Mouse (Mus musculus) lung, embryonic 16.5 days (tissue): ENCODE data around the gene Trpm6. TPM values are rescaled to one million over a fixed set of nuclear protein-coding genes. Genes with fewer than 3 reads are reported as not detected.
A peak's percentile ranks its signal among the peaks of the same experiment; 100 is the strongest.

Source experiments
- ATAC-seq: fragments of 200-750 bp; cut with Nextera tagmentation; 2 replicates; pipeline ENCODE4 v1.8.0; 2017; ENCODE audit warnings: low read depth, mild to moderate bottlenecking, moderate library complexity
- H3K27ac ChIP-seq: fragments of 300-500 bp; sonication (generic); 2 replicates; pipeline ENCODE4 v1.5.1; 2014; ENCODE audit warnings: mild to moderate bottlenecking, control low read depth, low read length
- H3K27me3 ChIP-seq: fragments of 300-500 bp; sonication (generic); 2 replicates; pipeline ENCODE4 v1.6.1; 2014; ENCODE audit warnings: low read depth, low read length, mixed read lengths; ENCODE audit not compliant: control insufficient read depth, insufficient read depth
- H3K36me3 ChIP-seq: fragments of 300-500 bp; sonication (generic); 2 replicates; pipeline ENCODE4 v1.6.1; 2014; ENCODE audit warnings: low read length; ENCODE audit not compliant: control insufficient read depth, insufficient read depth
- H3K4me1 ChIP-seq: fragments of 300-500 bp; sonication (generic); replicated peaks from 2 replicates; pipeline ENCODE4 v1.6.1; 2014; ENCODE audit warnings: low read length, mixed read lengths; ENCODE audit not compliant: control insufficient read depth, insufficient read depth
- H3K4me2 ChIP-seq: fragments of 300-500 bp; sonication (generic); 2 replicates; pipeline ENCODE4 v1.6.1; 2014; ENCODE audit warnings: low read depth, low read length, control low read depth
- H3K4me3 ChIP-seq: fragments of 300-500 bp; sonication (generic); 2 replicates; pipeline ENCODE4 v1.5.1; 2014; ENCODE audit warnings: mild to moderate bottlenecking, low read length, control low read depth
- H3K9ac ChIP-seq: fragments of 300-500 bp; sonication (generic); 2 replicates; pipeline ENCODE4 v1.6.1; 2014; ENCODE audit warnings: low read length, control low read depth
- H3K9me3 ChIP-seq: fragments of 300-500 bp; sonication (generic); 2 replicates; pipeline ENCODE4 v1.6.1; 2016; ENCODE audit warnings: low read length; ENCODE audit not compliant: control insufficient read depth
- WGBS: fragments of 180-500 bp; shearing (Covaris S2); extraction: QIAGEN DNeasy Blood & Tissue Kit; methylation state at CpG from one replicate; pipeline ENCODE4 v1.1.7; 2014; 5-methylcytosine and 5-hydroxymethylcytosine counted together
- polyA plus RNA-seq: library from polyadenylated mRNA; unstranded; fragments of >200 nt; fragmentation: Nextera tagmentation; extraction: Ambion mirVana; gene quantifications from 2 replicates; pipeline ENCODE4 v1.2.1, GENCODE M21; 2015

Gene Trpm6
- polyA plus RNA-seq, 1 experiment from 2014 or later, result 2.8 TPM

DNA sequence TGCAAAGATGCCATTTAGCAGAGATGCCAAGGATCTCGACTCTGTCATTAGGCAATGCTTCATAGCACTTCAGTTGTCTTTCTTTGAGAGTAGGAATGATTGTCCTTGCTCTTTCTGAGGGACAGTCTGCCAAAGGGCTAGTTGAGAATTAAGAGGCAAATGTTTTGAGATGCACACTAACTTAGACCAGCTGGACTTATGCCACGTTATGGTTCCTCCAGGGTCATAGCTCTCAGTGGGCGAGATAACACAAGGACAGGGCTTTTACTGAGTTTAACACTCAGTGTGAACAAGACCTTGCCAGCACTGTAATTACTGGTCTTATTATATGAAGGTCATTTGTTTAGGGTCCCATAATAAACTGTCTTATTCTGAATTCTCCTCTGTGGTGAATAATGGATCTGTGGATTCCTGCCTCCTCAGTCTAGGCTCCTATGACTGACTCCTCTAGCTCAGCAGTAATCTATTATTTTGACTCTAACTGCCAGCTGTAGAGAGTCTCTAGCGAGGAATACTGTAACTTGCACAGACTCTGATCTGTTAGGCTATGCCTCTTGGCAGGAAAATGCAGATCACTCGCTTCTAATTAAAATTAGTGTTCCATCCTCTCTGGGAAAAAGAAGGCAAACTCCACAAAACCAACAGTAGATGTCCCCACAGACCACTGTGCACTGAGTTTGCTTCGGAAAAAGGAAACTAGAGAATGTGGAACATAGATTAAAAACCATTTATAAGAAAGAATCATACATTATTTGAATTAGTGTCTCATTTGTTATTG is 123.2 kb downstream of the Trpm6 start:
- Histone ChIP-seq H3K36me3 (no peaks in the 10 kb centered on the region), H3K9me3 (no peaks in the 10 kb centered on the region), H3K4me1 (no peaks in the 10 kb centered on the region), H3K27me3 (no peaks in the 10 kb centered on the region), H3K27ac (no peak overlapping the region), H3K9ac (no peak overlapping the region), H3K4me3 (no peak overlapping the region), H3K4me2 (no peak overlapping the region)
- WGBS, result 45% methylated on average over 6 of the region's 6 CpGs
- peak; percentile 12; the same call in 1 of the 2 replicates for ATAC-seq

DNA sequence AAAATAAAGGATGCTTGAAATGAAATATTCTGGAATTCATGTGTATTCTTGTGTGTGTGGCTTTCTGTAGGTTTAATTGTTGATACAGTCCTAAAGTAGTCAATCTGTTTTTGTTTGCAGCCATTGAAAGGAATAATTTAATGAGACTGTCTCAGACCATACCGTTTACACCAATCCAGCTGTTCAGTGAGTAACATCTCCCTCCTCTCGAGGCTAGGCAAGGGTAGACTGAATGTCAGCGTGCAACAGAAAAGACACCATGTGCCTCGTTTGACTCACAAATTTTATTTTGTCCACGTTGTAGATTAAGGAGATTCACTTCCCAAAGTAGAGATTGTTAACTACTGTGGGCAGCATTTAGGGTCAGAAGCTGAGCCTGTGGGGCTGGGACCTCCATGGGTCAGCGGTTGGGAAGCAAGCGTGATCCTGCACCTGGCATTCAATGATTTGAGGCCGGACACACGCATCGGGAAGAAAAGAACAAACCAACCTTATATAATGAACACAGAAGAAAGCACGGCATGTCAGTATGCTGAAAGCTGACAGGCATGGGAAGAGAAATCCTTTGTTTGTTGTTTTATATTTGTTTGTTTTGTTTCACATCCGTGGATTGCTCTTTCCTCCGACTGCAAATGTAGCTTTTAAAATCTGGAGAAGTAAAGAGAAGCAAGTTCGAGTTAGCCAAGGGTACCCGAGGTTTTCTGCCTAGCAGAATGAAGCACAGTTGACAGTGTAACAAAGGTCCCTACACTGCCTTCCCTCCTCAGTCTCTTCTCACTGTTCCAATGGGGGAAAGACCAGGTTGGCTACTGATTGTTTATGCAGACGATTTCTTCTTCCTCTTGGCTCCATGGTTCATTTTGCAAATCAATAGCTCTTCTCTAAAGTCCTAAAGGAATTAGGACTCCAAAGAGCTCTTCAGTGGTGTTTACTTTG is 124.2 kb downstream of the Trpm6 start:
- no peak overlapping the region for H3K4me2 ChIP-seq
- no peaks in the 10 kb centered on the region for H3K27me3 ChIP-seq
- H3K9ac ChIP-seq, result no peak overlapping the region
- no peak for ATAC-seq
- H3K36me3 ChIP-seq, result no peaks in the 10 kb centered on the region
- WGBS, result 67% methylated on average over 16 of the region's 16 CpGs
- no peak overlapping the region for H3K27ac ChIP-seq
- no peaks in the 10 kb centered on the region for H3K4me1 ChIP-seq
- no peak overlapping the region for H3K4me3 ChIP-seq
- H3K9me3 ChIP-seq, result no peaks in the 10 kb centered on the region

DNA sequence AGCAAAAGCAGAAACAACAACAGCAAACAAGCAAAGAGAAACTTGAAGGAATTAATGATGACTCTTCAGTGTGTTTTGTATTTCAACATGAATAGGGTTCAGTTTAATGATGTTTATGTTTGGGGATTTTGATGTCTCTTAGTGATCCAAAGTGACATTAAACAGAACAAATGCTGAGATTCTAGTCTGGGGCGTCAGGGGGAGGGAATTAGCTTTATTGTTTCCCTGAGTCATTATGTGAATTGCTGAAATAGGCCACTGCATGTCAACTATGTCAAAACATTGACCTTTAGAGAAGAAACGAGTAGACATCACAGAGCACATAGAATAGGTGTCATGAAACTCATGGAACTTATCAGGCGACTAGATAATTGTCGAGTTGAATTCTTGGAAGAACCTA is 129.5 kb downstream of the Trpm6 start:
- Histone ChIP-seq H3K27ac (no peak overlapping the region), H3K4me1 (no peaks in the 10 kb centered on the region), H3K9me3 (no peaks in the 10 kb centered on the region), H3K9ac (no peak overlapping the region), H3K4me2 (no peak overlapping the region), H3K36me3 (no peaks in the 10 kb centered on the region), H3K27me3 (no peaks in the 10 kb centered on the region), H3K4me3 (no peak overlapping the region)
- 59% methylated on average over 4 of the region's 4 CpGs for WGBS
- ATAC-seq, result no peak

DNA sequence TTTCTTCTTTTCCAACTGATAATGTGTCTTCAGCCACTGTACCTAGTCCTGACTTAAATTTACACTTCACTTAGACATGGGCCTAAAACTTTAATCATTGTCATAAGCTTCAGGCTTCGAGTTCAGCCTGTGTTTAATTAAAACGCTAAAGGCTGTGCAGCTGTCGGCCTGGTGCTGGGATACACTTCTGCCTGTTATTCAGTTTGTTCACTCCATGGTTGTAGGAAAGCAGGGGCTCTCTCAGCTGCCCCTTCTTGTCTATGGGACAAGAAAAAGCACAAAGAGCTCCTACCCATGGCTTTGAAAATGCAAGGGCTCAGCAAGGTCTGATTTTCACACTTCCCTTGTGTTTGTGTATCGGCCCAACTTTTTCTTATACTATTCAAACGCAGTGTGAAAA is 131.4 kb downstream of the Trpm6 start:
- no peak overlapping the region for H3K4me2 ChIP-seq
- 72% methylated on average over 5 of the region's 5 CpGs for WGBS
- no peak overlapping the region for H3K27ac ChIP-seq
- H3K4me1 ChIP-seq, result no peaks in the 10 kb centered on the region
- no peaks in the 10 kb centered on the region for H3K36me3 ChIP-seq
- no peaks in the 10 kb centered on the region for H3K9me3 ChIP-seq
- no peak for ATAC-seq
- H3K9ac ChIP-seq, result no peak overlapping the region
- H3K27me3 ChIP-seq, result no peaks in the 10 kb centered on the region
- H3K4me3 ChIP-seq, result no peak overlapping the region

DNA sequence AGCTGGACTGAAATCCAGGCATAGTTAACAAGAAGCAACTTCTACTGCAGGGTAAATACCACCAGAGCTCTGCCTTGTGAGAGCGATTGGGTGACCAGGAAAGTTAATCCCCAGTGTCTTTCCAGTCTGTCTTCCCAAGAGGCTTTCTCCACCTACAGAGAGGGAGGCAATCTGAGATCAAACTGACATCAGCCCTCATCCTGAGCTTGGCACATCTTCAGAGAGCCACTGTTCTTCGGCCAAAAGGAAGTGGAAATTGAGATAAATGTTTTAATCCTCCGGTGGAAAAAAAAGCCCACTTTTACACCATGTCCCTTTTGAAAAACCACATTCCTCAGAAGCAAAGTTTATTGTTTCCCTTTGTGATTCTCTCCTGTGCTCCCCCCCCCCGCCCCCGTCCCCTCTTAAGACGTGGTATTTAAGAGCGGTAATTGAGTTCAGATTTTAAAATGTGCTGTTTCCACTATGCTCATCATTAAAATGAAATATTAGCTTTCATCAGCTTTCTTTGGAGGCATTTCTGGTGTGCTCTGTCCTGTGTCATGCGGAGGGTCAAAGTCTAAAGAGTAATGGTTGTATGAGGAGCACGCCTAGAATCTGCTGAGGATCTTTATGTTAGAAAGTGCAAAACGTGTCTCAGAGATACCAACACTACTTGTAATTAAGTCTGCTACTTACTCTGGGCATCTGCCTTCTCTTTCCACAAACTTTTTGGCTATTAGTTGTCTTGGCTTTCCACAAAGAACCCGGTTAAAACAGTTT is 138.0 kb downstream of the Trpm6 start:
- no peak for ATAC-seq
- no peak overlapping the region for H3K4me3 ChIP-seq
- H3K9me3 ChIP-seq, result no peaks in the 10 kb centered on the region
- no peak overlapping the region for H3K27ac ChIP-seq
- no peak overlapping the region for H3K4me2 ChIP-seq
- no peaks in the 10 kb centered on the region for H3K27me3 ChIP-seq
- WGBS, result 43% methylated on average over 11 of the region's 11 CpGs
- no peak overlapping the region for H3K9ac ChIP-seq
- no peaks in the 10 kb centered on the region for H3K4me1 ChIP-seq
- H3K36me3 ChIP-seq, result no peaks in the 10 kb centered on the region

DNA sequence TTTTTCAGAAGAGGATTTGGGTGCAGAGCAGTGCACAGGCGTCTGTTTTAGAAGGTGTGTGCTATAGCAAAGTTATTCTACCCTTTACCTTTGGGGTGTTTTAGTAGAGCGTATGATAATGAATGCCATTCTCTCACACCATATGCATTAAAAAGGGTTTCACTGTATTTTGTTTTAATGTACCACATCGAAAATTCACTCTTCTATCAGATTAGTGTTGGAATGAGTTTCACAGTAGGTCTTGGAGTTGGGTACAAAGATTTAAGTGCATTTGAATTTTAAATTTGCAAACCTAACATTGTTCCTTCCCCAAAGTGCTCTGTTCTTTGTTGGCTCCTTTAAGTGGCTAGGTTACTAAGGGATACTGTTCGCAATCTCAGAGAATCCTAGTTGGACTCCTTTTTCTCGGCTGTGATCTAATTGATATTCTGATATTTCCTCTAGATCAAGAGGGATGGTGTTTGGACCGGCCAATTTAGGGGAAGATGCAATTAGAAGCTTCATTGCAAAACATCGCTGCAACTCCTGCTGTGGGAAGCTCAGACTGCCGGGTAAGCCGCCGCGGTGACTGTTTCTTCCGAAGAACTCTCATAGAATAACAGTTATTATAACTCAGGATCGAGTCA is 138.8 kb downstream of the Trpm6 start:
- Histone ChIP-seq H3K36me3 (no peaks in the 10 kb centered on the region), H3K4me2 (peak overlapping the region; percentile 47), H3K27ac (no peak overlapping the region), H3K9ac (no peak overlapping the region), H3K4me3 (peak overlapping the region; percentile 20), H3K9me3 (no peaks in the 10 kb centered on the region), H3K27me3 (no peaks in the 10 kb centered on the region), H3K4me1 (no peaks in the 10 kb centered on the region)
- 40% methylated on average over 13 of the region's 13 CpGs for WGBS
- no peak for ATAC-seq

DNA sequence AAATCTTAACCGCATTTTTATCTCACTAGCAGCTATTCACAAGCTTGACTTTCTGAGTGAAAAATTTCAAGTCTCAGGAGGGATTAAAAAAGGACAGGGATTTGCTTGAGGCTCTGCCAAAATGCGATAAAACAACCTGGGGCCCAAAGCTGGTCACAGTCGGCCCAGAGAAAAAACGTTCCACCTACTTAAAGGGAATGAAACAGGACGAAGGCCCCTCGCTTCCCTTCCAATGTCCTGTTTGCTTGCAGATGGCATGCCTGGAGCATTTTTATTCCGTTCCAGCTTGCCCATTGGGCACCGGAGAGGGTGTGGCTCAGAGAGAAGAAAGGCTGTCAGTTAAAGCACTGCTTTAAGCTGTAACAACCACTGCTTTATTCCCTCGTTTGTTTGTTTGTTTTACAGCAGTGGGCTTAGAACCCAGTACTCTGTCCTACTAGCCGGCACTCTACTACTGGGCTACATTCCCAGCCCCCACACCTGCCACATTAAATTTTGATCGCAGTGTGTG is 139.4 kb downstream of the Trpm6 start:
- Histone ChIP-seq H3K9me3 (no peaks in the 10 kb centered on the region), H3K4me1 (no peaks in the 10 kb centered on the region), H3K27me3 (no peaks in the 10 kb centered on the region), H3K9ac (no peak overlapping the region), H3K27ac (no peak overlapping the region), H3K4me3 (peak overlapping the region; percentile 20), H3K36me3 (no peaks in the 10 kb centered on the region), H3K4me2 (peak overlapping the region; percentile 47)
- ATAC-seq, result no peak
- 12% methylated on average over 11 of the region's 11 CpGs for WGBS

DNA sequence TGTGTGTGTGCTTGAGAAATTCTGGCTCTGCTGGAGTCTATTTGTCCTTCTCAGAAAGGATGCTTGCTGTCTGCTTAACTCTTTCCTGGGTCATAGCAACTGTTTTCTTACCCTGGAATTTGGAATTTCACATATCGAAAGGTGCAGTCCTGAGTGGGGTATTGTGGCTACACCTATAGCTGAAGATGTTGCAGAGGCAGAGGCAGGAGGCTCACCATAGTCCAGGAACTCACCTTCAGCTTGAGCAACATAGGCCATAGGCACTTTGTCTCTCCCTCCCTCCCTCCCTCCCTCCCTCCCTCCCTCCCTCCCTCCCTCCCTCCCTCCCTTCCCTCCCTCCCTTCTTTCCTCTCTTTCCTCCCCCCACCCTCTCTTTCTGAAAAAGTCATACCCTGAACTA is 139.8 kb downstream of the Trpm6 start:
- Histone ChIP-seq H3K4me1 (no peaks in the 10 kb centered on the region), H3K9ac (no peak overlapping the region), H3K27me3 (no peaks in the 10 kb centered on the region), H3K4me3 (no peak overlapping the region), H3K27ac (no peak overlapping the region), H3K4me2 (no peak overlapping the region), H3K9me3 (no peaks in the 10 kb centered on the region), H3K36me3 (no peaks in the 10 kb centered on the region)
- WGBS, result 75% methylated on average over 1 of the region's 1 CpGs
- no peak for ATAC-seq
